Mouse (Mus musculus) stomach, postnatal 0 days (tissue): ENCODE results near the gene Cep295nl.

Source experiments
- CTCF ChIP-seq: IDR thresholded peaks from 2 replicates; pipeline ENCODE4 v1.5.1; 2016; ENCODE audit warnings: antibody characterized with exemption, low read depth, mild to moderate bottlenecking, moderate library complexity
- EP300 ChIP-seq: optimal IDR thresholded peaks from 2 replicates; pipeline ENCODE3; 2016; ENCODE audit warnings: antibody characterized with exemption

- TF ChIP-seq EP300 (no peak), CTCF (no peak)
Observed at GRCm38 (mm10) chr11:118286434-118286833, 55.9 kb downstream of the Cep295nl start.
